Mouse (Mus musculus): ENCODE data around the gene Zfp599. TPM values are rescaled to one million over a fixed set of nuclear protein-coding genes. Genes with fewer than 3 reads are reported as not detected.
A peak's percentile ranks its signal among the peaks of the same experiment; 100 is the strongest.

The Zfp599 gene
- total RNA-seq, 4 experiments from 2014 or later = 4.3 to 5.7 (median 4.5) TPM

- DNase-seq (ENCODE audit: low spot score in 2 of 2) = peak in 1 of 2 experiments; percentile 12
Observed at GRCm38 (mm10) chr9:22224536-22225503, 34.9 kb downstream of the Zfp599 start.

GRCm38 (mm10) chr9:22224066-22224465, 35.6 kb downstream of the Zfp599 start:
- DNase-seq (ENCODE audit: low spot score in 2 of 2) = no peak

GRCm38 (mm10) chr9:22217858-22218493, 41.7 kb downstream of the Zfp599 start:
- no peak for DNase-seq (ENCODE audit: low spot score in 2 of 2)

DNA sequence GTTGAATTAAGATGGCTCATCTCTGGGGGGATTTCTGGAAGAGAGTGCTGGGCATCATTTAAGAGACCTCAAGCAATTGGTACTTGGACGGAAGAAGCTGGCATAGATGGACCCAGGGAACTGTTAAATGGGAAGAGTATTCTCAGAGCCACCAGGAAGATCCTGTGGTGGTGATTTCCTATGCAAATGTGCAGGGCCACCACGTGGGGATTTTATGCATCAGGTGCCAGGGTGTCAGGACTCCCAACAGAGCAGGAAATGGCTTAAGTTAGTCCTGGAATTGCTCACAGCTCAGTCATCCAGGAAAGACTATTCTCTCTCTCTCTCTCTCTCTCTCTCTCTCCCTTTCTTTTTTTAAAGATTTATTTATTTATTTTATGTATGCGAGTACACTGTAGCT, 43.0 kb downstream of the Zfp599 start:
- DNase-seq (ENCODE audit: low spot score in 2 of 2) = no peak

- DNase-seq (ENCODE audit: low spot score in 2 of 2) = no peak
Observed at GRCm38 (mm10) chr9:22214549-22214948, 45.1 kb downstream of the Zfp599 start.

- no peak for DNase-seq (ENCODE audit: low spot score in 2 of 2)
Observed at GRCm38 (mm10) chr9:22213785-22214194, 45.9 kb downstream of the Zfp599 start.

Other genes with a start within 250 kb of the Zfp599 start
- 100 to 1,000 TPM; 132 to 153 (median 147) TPM for gene Elavl3, start 207.9 kb downstream of the Zfp599 start, total RNA-seq (2022)
- not detected for gene Gm49318, start 188.6 kb downstream of the Zfp599 start, total RNA-seq (2022)
- 10 to 100 TPM; 20.7 to 23.7 (median 21.9) TPM for gene Zfp653, start 188.5 kb downstream of the Zfp599 start, total RNA-seq (2022)
- 10 to 100 TPM; 45.4 to 50.8 (median 48.0) TPM for gene Ecsit, start 174.5 kb downstream of the Zfp599 start, total RNA-seq (2022)
- gene Cnn1, start 160.7 kb downstream of the Zfp599 start, total RNA-seq (2022) = 1 to 10 TPM in 1 of 4 experiments, under 1 TPM in 3; 0.37 to 1.2 (median 0.59) TPM
- gene Elof1, start 142.7 kb downstream of the Zfp599 start, total RNA-seq (2022) = 10 to 100 TPM; 52.2 to 69.8 (median 66.6) TPM
- gene Acp5, start 124.2 kb downstream of the Zfp599 start, total RNA-seq (2022) = under 1 TPM in 3 of 4 experiments, not detected in 1; 0.32 to 0.42 (median 0.37) TPM
- gene Pigyl, start 103.0 kb downstream of the Zfp599 start, total RNA-seq (2022) = 10 to 100 TPM; 41.6 to 49.3 (median 46.1) TPM
- gene Zfp872, start 71.8 kb downstream of the Zfp599 start, total RNA-seq (2022) = under 1 TPM in 1 of 4 experiments, not detected in 3; 0.35 TPM
- 10 to 100 TPM; 17.9 to 26.0 (median 22.0) TPM for gene Zfp809, start 34.2 kb downstream of the Zfp599 start, total RNA-seq (2022)
- 10 to 100 TPM; 15.5 to 21.8 (median 18.2) TPM for gene Zfp810, start 47.8 kb upstream of the Zfp599 start, total RNA-seq (2022)
- gene Anln, start 129.3 kb upstream of the Zfp599 start, total RNA-seq (2022) = 10 to 100 TPM; 23.0 to 32.2 (median 24.3) TPM
- gene 9530077C05Rik, start 151.6 kb upstream of the Zfp599 start, total RNA-seq (2022) = 1 to 10 TPM; 5.5 to 7.3 (median 6.5) TPM
- gene Gm17545, start 194.4 kb upstream of the Zfp599 start, total RNA-seq (2022) = not detected
- gene Rp9, start 209.8 kb upstream of the Zfp599 start, total RNA-seq (2022) = 10 to 100 TPM; 39.4 to 48.3 (median 46.1) TPM
- gene Bbs9, start 215.8 kb upstream of the Zfp599 start, total RNA-seq (2022) = 10 to 100 TPM; 48.2 to 51.0 (median 50.1) TPM